Mouse (Mus musculus) liver, postnatal 0 days (tissue): ENCODE measurements around the gene Gm45140. TPM values are rescaled to one million over a fixed set of nuclear protein-coding genes. Genes with fewer than 3 reads are reported as not detected.

Experiments used
- ATAC-seq: fragments of 200-750 bp; cut with Nextera tagmentation; 2 replicates; pipeline ENCODE4 v1.8.0; 2017; ENCODE audit warnings: mild to moderate bottlenecking, moderate library complexity
- DNase-seq: peaks from one replicate; pipeline ENCODE4 v3.0.0-alpha.2; 2016
- H3K27ac ChIP-seq: fragments of 300-500 bp; sonication (generic); 2 replicates; pipeline ENCODE4 v1.5.1; 2014; ENCODE audit warnings: antibody characterized with exemption, moderate library complexity, mild to moderate bottlenecking, low read depth
- H3K27me3 ChIP-seq: fragments of 300-500 bp; sonication (generic); 2 replicates; pipeline ENCODE4 v1.6.1; 2014; ENCODE audit warnings: low read length, control low read depth, mixed read lengths; ENCODE audit not compliant: insufficient read depth
- H3K36me3 ChIP-seq: fragments of 300-500 bp; sonication (generic); replicated peaks from 2 replicates; pipeline ENCODE4 v1.6.1; 2014; ENCODE audit warnings: mild to moderate bottlenecking, control low read depth, low read length, moderate library complexity, mixed read lengths; ENCODE audit not compliant: insufficient read depth
- H3K4me1 ChIP-seq: fragments of 300-500 bp; sonication (generic); 2 replicates; pipeline ENCODE4 v1.6.1; 2014; ENCODE audit warnings: antibody characterized with exemption, mild to moderate bottlenecking, control low read depth; ENCODE audit not compliant: insufficient read depth
- H3K4me2 ChIP-seq: fragments of 300-500 bp; sonication (generic); 2 replicates; pipeline ENCODE4 v1.6.1; 2014; ENCODE audit warnings: low read depth, mild to moderate bottlenecking, low read length, moderate library complexity, mixed read lengths
- H3K4me3 ChIP-seq: fragments of 300-500 bp; sonication (generic); 2 replicates; pipeline ENCODE4 v1.5.1; 2014; ENCODE audit warnings: low read depth, low read length
- H3K9ac ChIP-seq: fragments of 300-500 bp; sonication (generic); replicated peaks from 2 replicates; pipeline ENCODE4 v1.6.1; 2014; ENCODE audit warnings: mild to moderate bottlenecking, moderate library complexity
- H3K9me3 ChIP-seq: fragments of 300-500 bp; sonication (generic); 2 replicates; pipeline ENCODE4 v1.6.1; 2016; ENCODE audit warnings: mild to moderate bottlenecking, control low read depth, low read length, mixed read lengths
- CTCF ChIP-seq: sonication (generic); IDR thresholded peaks from 2 replicates; pipeline ENCODE4 v1.5.1; 2016; ENCODE audit warnings: antibody characterized with exemption, low read depth
- EP300 ChIP-seq: IDR thresholded peaks from 2 replicates; pipeline ENCODE4 v1.6.1; 2016; ENCODE audit warnings: antibody characterized with exemption, low read depth, mild to moderate bottlenecking
- WGBS: fragments of 180-500 bp; shearing (Covaris S2); extraction: QIAGEN DNeasy Blood & Tissue Kit; methylation state at CpG from one replicate; pipeline ENCODE4 v1.1.7; 2014; ENCODE audit not compliant: insufficient replicate concordance; 5-methylcytosine and 5-hydroxymethylcytosine counted together
- polyA plus RNA-seq: library from polyadenylated mRNA; unstranded; fragments of >200 nt; fragmentation: Nextera tagmentation; extraction: Ambion mirVana; gene quantifications from 2 replicates; pipeline ENCODE4 v1.2.1, GENCODE M21; 2015

The Gm45140 gene
- polyA plus RNA-seq, 1 experiment from 2014 or later: 2.8 TPM

GRCm38 (mm10) chr6:87841635-87842034 lies 6.0 kb upstream of the Gm45140 start:
- no peak for DNase-seq
- no peak overlapping the region for H3K4me3 ChIP-seq
- no peaks in the 10 kb centered on the region for H3K9me3 ChIP-seq
- WGBS: 77% methylated on average over 8 of the region's 8 CpGs
- no peak overlapping the region for H3K4me2 ChIP-seq
- H3K9ac ChIP-seq: no peak overlapping the region
- no peaks in the 10 kb centered on the region for H3K27me3 ChIP-seq
- TF ChIP-seq EP300 (no peak), CTCF (0 out of 2 replicates have a peak, but pooled peaks have one; percentile 8)
- no peak for ATAC-seq
- no peak overlapping the region for H3K27ac ChIP-seq
- peaks cover 49% of the 10 kb centered on the region for H3K36me3 ChIP-seq
- H3K4me1 ChIP-seq: peaks cover 13% of the 10 kb centered on the region

GRCm38 (mm10) chr6:87839797-87840341 lies 4.3 kb upstream of the Gm45140 start:
- peak overlapping the region; percentile 80; the same call in 1 of the 2 replicates for H3K4me3 ChIP-seq
- ATAC-seq (no peak), DNase-seq (no peak)
- H3K36me3 ChIP-seq: peaks cover 38% of the 10 kb centered on the region
- TF ChIP-seq CTCF: no peak
- TF ChIP-seq EP300: no peak
- H3K27ac ChIP-seq: peak overlapping the region; percentile 93
- H3K27me3 ChIP-seq: no peaks in the 10 kb centered on the region
- 58% methylated on average over 11 of the region's 11 CpGs for WGBS
- peaks cover 12% of the 10 kb centered on the region for H3K4me1 ChIP-seq
- peak overlapping the region; percentile 86 for H3K4me2 ChIP-seq
- H3K9me3 ChIP-seq: no peaks in the 10 kb centered on the region
- H3K9ac ChIP-seq: peak overlapping the region; percentile 81; the same call in 1 of the 2 replicates

DNA sequence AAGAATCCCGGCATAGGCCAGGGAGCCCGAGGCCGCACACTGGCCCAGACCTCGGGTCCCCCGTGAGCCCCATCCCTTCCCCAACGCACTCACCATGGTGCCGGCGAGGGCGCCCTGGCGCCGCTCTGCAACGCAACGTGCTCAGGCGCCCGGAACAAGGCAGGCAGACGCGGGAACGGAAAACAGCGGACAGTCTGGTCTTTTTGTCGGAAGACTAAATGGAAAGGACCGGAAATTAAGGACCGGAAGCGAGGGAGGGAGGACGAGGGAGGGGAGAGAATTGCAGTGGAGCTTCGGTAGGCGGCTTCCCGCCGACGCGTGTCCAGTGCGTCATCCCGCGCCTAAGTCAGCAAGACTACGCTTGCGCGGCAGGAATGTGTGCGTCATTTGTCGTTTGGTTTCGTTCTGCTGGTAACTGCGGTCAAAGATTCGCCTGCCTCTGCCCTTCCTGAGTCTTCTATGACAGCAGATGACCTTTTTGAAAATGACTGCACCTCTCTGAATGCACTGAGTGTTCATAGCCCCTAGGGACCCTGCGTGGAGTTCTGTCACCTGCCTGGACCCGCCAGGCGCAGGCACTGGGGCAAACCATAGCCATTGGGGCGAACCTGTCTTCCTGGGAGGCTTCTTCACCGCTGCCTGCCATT lies 3.1 kb upstream of the Gm45140 start, which contains the start of gene Isy1:
Gene Isy1, minus strand, starts transcription at position 248 of the 647 bp plus-strand sequence.
- H3K4me3 ChIP-seq: peak within 1 kb of the TSS; percentile 80
- under 1% methylated on average over 46 of the region's 46 CpGs for WGBS
- no peaks in the 10 kb centered on the region for H3K27me3 ChIP-seq
- peaks cover 27% of the 10 kb centered on the region for H3K36me3 ChIP-seq
- TF ChIP-seq EP300: peak; percentile 83
- TF ChIP-seq CTCF: no peak; the same call in 1 of the 2 replicates
- H3K4me2 ChIP-seq: peak within 1 kb of the TSS; percentile 86
- ATAC-seq: peak; percentile 97
- H3K27ac ChIP-seq: peak within 1 kb of the TSS; percentile 93
- no peaks in the 10 kb centered on the region for H3K9me3 ChIP-seq
- peak within 1 kb of the TSS; percentile 85 for H3K9ac ChIP-seq
- peaks cover 12% of the 10 kb centered on the region for H3K4me1 ChIP-seq
- peak; percentile 95 for DNase-seq

DNA sequence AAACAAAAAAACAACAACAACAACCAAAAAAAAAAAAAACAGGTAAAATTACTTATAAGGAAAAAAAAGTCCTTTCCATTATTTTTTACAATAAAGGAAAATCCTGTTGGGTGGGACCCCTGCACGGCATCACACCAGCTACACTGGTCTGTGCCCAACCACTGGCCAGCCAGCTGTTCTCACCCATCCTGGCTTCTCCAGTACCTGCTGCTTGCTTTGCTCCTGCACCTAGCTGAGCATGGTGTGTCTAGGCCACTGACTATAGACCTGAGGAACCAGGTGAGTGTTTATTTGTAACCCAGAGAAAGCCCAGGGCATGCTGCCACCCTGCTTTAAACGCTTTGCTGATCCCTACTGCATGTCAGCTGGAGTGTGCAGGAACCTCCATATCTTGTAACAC lies 15.2 kb downstream of the Gm45140 start:
- Histone ChIP-seq H3K9ac (no peak overlapping the region), H3K4me2 (no peak overlapping the region), H3K27ac (no peak overlapping the region), H3K4me3 (no peak overlapping the region), H3K4me1 (no peaks in the 10 kb centered on the region), H3K9me3 (no peaks in the 10 kb centered on the region), H3K36me3 (peaks cover 73% of the 10 kb centered on the region), H3K27me3 (no peaks in the 10 kb centered on the region)
- ATAC-seq: no peak
- WGBS: 94% methylated on average over 2 of the region's 2 CpGs
- DNase-seq: no peak
- TF ChIP-seq EP300: no peak
- TF ChIP-seq CTCF: no peak

GRCm38 (mm10) chr6:87814486-87814885 lies 21.1 kb downstream of the Gm45140 start:
- WGBS: 86% methylated on average over 5 of the region's 5 CpGs
- no peak for ATAC-seq
- H3K36me3 ChIP-seq: peaks cover 34% of the 10 kb centered on the region

DNA sequence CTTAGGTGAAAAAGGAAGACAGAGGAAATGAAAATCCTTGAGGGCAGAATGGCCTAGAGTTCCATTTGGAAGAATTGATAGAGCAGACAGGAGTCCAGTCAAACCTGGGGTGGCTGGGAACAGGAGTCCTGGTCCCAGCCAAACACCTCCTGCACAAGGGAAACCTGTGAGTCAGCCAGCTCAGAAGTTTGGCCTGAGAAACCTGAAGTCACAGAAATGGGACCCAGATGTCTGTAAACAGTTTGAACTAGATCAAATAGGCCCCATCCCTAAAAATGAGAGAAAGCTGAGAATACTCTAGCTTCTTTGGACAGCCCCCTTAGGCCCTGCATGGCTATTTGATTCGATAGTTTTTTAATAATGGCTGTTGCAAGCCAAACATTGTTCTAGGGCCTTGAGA lies 22.9 kb downstream of the Gm45140 start:
- peak overlapping the region; percentile 97 for H3K4me3 ChIP-seq

More at GRCm38 (mm10) chr6:87814486-87814885, 21.1 kb downstream of the Gm45140 start:
- H3K9ac ChIP-seq: no peak overlapping the region
- H3K4me3 ChIP-seq: no peak overlapping the region
- H3K9me3 ChIP-seq: no peaks in the 10 kb centered on the region
- no peak for TF ChIP-seq EP300
- no peak for TF ChIP-seq CTCF
- no peak for DNase-seq
- no peak overlapping the region for H3K27ac ChIP-seq
- no peaks in the 10 kb centered on the region for H3K27me3 ChIP-seq
- peaks cover 15% of the 10 kb centered on the region for H3K4me1 ChIP-seq
- no peak overlapping the region for H3K4me2 ChIP-seq

More for the DNA sequence above, 22.9 kb downstream of the Gm45140 start:
- Histone ChIP-seq H3K27ac (peak overlapping the region; percentile 100), H3K9me3 (no peaks in the 10 kb centered on the region), H3K4me1 (peaks cover 28% of the 10 kb centered on the region), H3K9ac (peak overlapping the region; percentile 93), H3K36me3 (peaks cover 21% of the 10 kb centered on the region), H3K4me2 (peak overlapping the region; percentile 72), H3K27me3 (no peaks in the 10 kb centered on the region)
- DNase-seq: no peak
- TF ChIP-seq EP300: no peak
- TF ChIP-seq CTCF: no peak
- 87% methylated on average over 1 of the region's 1 CpGs for WGBS
- ATAC-seq: no peak
